Mouse (Mus musculus) liver, embryonic 12.5 days (tissue): Measurements from ENCODE around the gene Plxna2. TPM values are rescaled to one million over a fixed set of nuclear protein-coding genes. Genes with fewer than 3 reads are reported as not detected.

Experiments
- ATAC-seq: fragments of 200-750 bp; cut with Nextera tagmentation; 2 replicates; pipeline ENCODE4 v1.8.0; 2017; ENCODE audit warnings: moderate number of reproducible peaks, mild to moderate bottlenecking, moderate library complexity
- H3K27ac ChIP-seq: fragments of 300-500 bp; sonication (generic); 2 replicates; pipeline ENCODE4 v1.5.1; 2016; ENCODE audit warnings: mild to moderate bottlenecking
- H3K27me3 ChIP-seq: fragments of 300-500 bp; sonication (generic); replicated peaks from 2 replicates; pipeline ENCODE4 v1.6.1; 2016; ENCODE audit warnings: mild to moderate bottlenecking, moderate library complexity
- H3K36me3 ChIP-seq: fragments of 300-500 bp; sonication (generic); 2 replicates; pipeline ENCODE4 v1.6.1; 2016; ENCODE audit warnings: mild to moderate bottlenecking, moderate library complexity
- H3K4me1 ChIP-seq: fragments of 300-500 bp; sonication (generic); 2 replicates; pipeline ENCODE4 v1.6.1; 2016
- H3K4me2 ChIP-seq: fragments of 300-500 bp; sonication (generic); 2 replicates; pipeline ENCODE4 v1.6.1; 2016; ENCODE audit warnings: mild to moderate bottlenecking, moderate library complexity
- H3K4me3 ChIP-seq: fragments of 300-500 bp; sonication (generic); 2 replicates; pipeline ENCODE4 v1.5.1; 2016; ENCODE audit warnings: mild to moderate bottlenecking, moderate library complexity
- H3K9ac ChIP-seq: fragments of 300-500 bp; sonication (generic); 2 replicates; pipeline ENCODE4 v1.6.1; 2016; ENCODE audit warnings: mild to moderate bottlenecking, moderate library complexity
- H3K9me3 ChIP-seq: fragments of 300-500 bp; sonication (generic); replicated peaks from 2 replicates; pipeline ENCODE4 v1.6.1; 2016; ENCODE audit warnings: mild to moderate bottlenecking, moderate library complexity
- WGBS: fragments of 180-500 bp; shearing (Covaris S2); methylation state at CpG from one replicate; pipeline ENCODE4 v1.1.7; 2016; ENCODE audit not compliant: insufficient replicate concordance; 5-methylcytosine and 5-hydroxymethylcytosine counted together
- polyA plus RNA-seq: library from polyadenylated mRNA; unstranded; fragments of >200 nt; fragmentation: Nextera tagmentation; extraction: Ambion mirVana; gene quantifications from 2 replicates; pipeline ENCODE4 v1.2.1, GENCODE M21; 2016

The Plxna2 gene
- polyA plus RNA-seq, 1 experiment from 2014 or later = 2.1 TPM

DNA sequence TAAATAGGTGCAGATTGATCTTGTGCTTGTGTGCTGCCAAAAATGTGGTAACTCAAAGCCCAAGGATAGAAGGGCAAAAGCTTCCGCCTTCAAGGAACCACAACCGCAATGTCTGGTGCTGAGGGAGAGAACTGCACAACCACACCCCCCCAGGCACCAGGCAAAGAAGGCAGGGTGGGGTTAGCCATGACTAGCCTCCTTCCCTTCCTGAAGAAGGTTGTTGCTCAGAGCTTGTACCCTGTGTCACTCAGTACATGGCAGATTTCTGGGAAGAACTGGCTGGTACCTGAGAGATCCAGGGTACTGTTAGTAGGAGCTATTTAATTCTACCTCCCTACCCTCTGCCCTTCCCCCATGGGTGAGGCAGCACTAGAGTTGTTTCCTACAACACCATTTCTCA, 8.1 kb downstream of the Plxna2 start:
- H3K27ac ChIP-seq = no peak overlapping the region
- H3K4me1 ChIP-seq = peaks cover 53% of the 10 kb centered on the region
- no peak overlapping the region for H3K9ac ChIP-seq
- H3K9me3 ChIP-seq = no peaks in the 10 kb centered on the region
- H3K36me3 ChIP-seq = no peaks in the 10 kb centered on the region
- peaks cover 19% of the 10 kb centered on the region; the same call in 1 of the 2 replicates for H3K27me3 ChIP-seq
- no peak overlapping the region for H3K4me3 ChIP-seq
- 45% methylated on average over 2 of the region's 2 CpGs for WGBS
- no peak for ATAC-seq
- no peak overlapping the region for H3K4me2 ChIP-seq

DNA sequence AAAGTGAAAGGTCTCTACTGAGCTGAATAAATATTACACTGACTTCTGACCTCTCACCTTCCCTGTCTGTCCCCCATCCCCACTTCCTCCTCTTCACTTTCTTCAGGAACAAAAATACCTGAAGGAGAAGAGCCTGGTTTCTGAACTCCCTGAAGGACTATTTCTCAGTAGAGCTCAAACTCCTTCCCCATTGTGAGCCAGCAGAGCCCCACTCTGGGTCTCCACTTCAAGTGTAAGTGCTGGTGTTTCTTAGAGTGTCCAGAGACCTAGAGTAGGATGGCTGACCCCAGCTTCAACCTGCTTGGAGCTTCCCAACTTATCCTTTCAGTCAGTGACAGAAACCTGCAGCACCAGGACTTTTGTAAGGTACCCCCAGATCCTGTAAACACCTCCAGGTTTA, 9.3 kb downstream of the Plxna2 start:
- ATAC-seq = no peak
- Histone ChIP-seq H3K27me3 (peaks cover 8% of the 10 kb centered on the region; the same call in 1 of the 2 replicates), H3K9ac (no peak overlapping the region), H3K27ac (no peak overlapping the region), H3K4me2 (no peak overlapping the region), H3K9me3 (no peaks in the 10 kb centered on the region), H3K36me3 (no peaks in the 10 kb centered on the region), H3K4me3 (no peak overlapping the region), H3K4me1 (peaks cover 50% of the 10 kb centered on the region)

DNA sequence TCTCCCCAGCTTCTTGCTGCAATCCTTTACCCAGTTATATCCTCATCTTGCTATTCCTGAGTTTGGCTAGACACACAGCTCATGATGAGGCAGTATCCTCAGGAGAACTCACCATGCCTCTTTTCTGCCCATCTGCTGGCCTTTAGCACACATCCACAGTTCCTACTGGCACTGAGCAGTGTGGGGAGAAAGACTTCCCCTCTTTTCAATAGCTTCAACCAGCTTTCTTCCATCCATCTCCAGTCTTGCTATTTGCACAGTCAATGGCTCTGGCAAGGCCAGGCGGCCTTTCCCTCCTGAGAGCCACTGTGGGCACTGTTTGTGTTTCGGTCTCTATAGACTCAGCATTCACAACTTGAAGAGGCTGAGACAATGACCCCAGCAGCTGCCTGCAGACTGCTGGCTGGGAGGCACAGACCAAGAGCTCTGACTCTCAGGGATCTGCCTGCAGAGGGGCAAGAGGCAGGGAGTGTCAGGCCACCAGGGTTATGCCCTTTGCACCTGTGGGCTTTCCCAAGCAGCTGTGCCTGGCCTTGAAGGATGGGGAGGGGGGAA, 11.2 kb downstream of the Plxna2 start:
- WGBS = 65% methylated on average over 2 of the region's 2 CpGs
- no peak for ATAC-seq

DNA sequence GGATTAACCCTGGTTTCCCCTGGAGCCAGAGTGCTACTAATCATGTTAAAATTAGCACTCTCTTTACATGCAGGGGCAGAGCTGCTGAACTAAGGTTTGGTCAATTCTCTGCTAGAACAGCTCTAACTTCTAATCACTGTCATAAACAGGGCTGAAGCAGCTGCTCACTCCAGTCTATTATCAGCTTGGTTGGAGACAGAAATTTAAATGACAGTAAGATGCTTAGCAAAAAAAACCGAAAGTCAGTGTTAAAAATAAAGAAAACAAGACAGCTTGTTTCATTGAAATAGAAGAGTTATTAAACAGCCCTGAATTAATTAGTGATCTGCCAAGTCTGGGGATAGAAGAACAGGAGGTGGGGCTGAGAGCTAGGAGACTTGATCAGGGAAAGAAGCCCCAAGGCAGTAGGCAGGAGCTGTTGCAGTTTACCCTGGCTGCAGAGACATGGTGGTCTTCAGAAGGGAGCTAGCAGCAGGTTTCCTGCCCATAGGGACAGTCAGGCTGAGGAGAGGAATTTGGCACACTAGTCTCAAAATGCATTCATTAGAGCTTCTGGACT, 12.6 kb downstream of the Plxna2 start:
- H3K27me3 ChIP-seq = no peaks in the 10 kb centered on the region; the same call in 1 of the 2 replicates
- no peaks in the 10 kb centered on the region for H3K36me3 ChIP-seq
- H3K4me2 ChIP-seq = no peak overlapping the region
- H3K4me3 ChIP-seq = no peak overlapping the region
- no peaks in the 10 kb centered on the region for H3K9me3 ChIP-seq
- H3K9ac ChIP-seq = no peak overlapping the region
- WGBS = 48% methylated on average over 1 of the region's 1 CpGs
- ATAC-seq = no peak
- H3K4me1 ChIP-seq = peaks cover 35% of the 10 kb centered on the region
- no peak overlapping the region for H3K27ac ChIP-seq

More for the DNA sequence above, 11.2 kb downstream of the Plxna2 start:
- H3K9me3 ChIP-seq = no peaks in the 10 kb centered on the region
- H3K27ac ChIP-seq = no peak overlapping the region
- H3K36me3 ChIP-seq = no peaks in the 10 kb centered on the region
- no peak overlapping the region for H3K4me2 ChIP-seq
- H3K4me3 ChIP-seq = no peak overlapping the region
- no peak overlapping the region for H3K9ac ChIP-seq
- H3K4me1 ChIP-seq = peaks cover 36% of the 10 kb centered on the region
- no peaks in the 10 kb centered on the region; the same call in 1 of the 2 replicates for H3K27me3 ChIP-seq

DNA sequence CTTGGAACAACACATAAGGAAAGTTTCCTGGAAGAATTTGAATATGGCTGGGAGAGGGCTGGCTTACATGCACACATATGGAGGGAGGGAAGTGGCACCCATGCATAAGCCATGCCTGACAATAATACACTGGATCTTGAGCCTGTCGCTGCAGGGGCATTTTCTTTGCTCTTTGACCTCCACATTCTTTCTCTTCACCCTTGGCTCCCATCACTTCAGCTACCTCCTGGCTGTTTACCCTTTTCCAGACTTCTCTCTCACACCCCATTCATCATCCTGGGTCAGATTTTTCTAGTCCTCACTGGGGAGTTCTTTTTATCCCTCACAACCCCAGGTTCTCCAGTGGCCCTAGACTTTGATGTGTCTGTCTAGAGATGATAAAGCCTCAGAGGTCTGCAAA, 13.6 kb downstream of the Plxna2 start:
- no peak for ATAC-seq
- WGBS = 57% methylated on average over 1 of the region's 1 CpGs

DNA sequence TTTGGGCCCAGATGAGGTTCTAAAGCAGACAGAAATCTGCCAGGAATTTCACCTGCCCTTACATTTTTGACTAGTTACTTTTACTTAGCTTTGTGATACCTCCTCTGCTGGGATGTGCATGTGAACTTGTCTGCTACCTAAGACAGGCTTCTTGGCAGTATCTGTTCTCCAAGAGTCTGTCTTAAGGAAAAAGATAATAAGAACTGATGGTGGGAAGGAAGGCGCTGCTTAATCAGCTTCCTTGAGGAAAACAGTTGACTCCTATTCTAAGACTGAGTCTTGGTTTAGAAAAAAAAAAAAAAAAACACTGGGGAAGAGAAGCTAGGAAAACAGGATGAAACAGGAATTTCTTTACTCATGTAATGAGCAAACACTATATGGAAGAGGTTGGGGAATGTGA, 14.0 kb downstream of the Plxna2 start:
- H3K4me3 ChIP-seq = no peak overlapping the region
- 61% methylated on average over 1 of the region's 1 CpGs for WGBS
- no peaks in the 10 kb centered on the region; the same call in 1 of the 2 replicates for H3K27me3 ChIP-seq
- H3K4me1 ChIP-seq = peaks cover 26% of the 10 kb centered on the region
- H3K9ac ChIP-seq = no peak overlapping the region
- ATAC-seq = no peak
- no peak overlapping the region for H3K27ac ChIP-seq
- no peaks in the 10 kb centered on the region for H3K36me3 ChIP-seq
- H3K9me3 ChIP-seq = no peaks in the 10 kb centered on the region
- H3K4me2 ChIP-seq = no peak overlapping the region

More for the DNA sequence above, 13.6 kb downstream of the Plxna2 start:
- Histone ChIP-seq H3K36me3 (no peaks in the 10 kb centered on the region), H3K27ac (no peak overlapping the region), H3K27me3 (no peaks in the 10 kb centered on the region; the same call in 1 of the 2 replicates), H3K4me1 (peaks cover 29% of the 10 kb centered on the region), H3K9ac (no peak overlapping the region), H3K9me3 (no peaks in the 10 kb centered on the region), H3K4me3 (no peak overlapping the region), H3K4me2 (no peak overlapping the region)

DNA sequence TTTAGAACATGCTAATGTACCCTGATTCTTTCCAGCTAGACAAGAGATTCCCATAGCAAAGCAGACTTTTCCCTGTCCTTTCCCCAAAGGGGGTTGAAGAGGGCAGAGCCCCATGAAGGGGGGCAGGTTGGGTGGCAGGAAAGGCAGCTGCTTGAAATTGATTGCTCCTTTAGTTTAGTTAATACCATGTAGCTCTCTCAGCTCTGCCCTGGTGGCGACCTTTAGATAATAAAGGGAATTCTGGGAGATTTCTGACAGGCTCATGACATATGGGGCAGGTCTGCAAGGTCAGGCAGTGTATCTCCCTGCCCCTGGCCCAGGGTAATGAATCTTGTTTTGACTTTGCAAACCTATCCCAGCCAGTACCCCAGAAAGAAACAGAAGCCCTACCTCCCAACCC, 17.4 kb downstream of the Plxna2 start:
- peaks cover 22% of the 10 kb centered on the region for H3K4me1 ChIP-seq
- H3K27me3 ChIP-seq = no peaks in the 10 kb centered on the region
- no peak overlapping the region for H3K27ac ChIP-seq
- no peaks in the 10 kb centered on the region for H3K9me3 ChIP-seq
- no peak overlapping the region for H3K4me2 ChIP-seq
- WGBS = 33% methylated on average over 1 of the region's 1 CpGs
- H3K36me3 ChIP-seq = no peaks in the 10 kb centered on the region
- no peak overlapping the region for H3K9ac ChIP-seq
- ATAC-seq = no peak
- no peak overlapping the region for H3K4me3 ChIP-seq

DNA sequence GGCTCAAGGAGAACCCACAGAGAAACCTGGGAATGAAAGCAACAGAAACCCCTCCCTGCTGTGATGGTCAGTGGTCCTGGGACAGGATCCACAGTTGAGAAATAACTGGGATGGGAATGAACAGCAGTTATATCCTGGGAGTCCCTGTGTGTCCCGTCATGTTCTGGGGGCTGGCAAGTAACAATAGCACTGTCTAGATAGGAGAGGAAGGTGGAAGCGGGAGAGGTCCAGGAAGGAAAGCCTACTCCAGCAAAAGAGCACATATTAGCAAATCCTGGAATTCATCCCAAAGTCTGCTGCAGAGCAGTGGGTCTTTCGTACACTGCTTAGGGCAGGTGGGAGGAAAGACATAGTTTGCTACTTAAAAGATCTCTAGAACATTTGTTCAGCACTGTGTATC, 17.9 kb downstream of the Plxna2 start:
- H3K27me3 ChIP-seq = no peaks in the 10 kb centered on the region
- no peak for ATAC-seq
- H3K36me3 ChIP-seq = no peaks in the 10 kb centered on the region
- no peaks in the 10 kb centered on the region for H3K9me3 ChIP-seq
- peaks cover 19% of the 10 kb centered on the region for H3K4me1 ChIP-seq
- H3K27ac ChIP-seq = no peak overlapping the region
- H3K4me3 ChIP-seq = no peak overlapping the region
- no peak overlapping the region for H3K4me2 ChIP-seq
- WGBS = 68% methylated on average over 3 of the region's 3 CpGs
- no peak overlapping the region for H3K9ac ChIP-seq

DNA sequence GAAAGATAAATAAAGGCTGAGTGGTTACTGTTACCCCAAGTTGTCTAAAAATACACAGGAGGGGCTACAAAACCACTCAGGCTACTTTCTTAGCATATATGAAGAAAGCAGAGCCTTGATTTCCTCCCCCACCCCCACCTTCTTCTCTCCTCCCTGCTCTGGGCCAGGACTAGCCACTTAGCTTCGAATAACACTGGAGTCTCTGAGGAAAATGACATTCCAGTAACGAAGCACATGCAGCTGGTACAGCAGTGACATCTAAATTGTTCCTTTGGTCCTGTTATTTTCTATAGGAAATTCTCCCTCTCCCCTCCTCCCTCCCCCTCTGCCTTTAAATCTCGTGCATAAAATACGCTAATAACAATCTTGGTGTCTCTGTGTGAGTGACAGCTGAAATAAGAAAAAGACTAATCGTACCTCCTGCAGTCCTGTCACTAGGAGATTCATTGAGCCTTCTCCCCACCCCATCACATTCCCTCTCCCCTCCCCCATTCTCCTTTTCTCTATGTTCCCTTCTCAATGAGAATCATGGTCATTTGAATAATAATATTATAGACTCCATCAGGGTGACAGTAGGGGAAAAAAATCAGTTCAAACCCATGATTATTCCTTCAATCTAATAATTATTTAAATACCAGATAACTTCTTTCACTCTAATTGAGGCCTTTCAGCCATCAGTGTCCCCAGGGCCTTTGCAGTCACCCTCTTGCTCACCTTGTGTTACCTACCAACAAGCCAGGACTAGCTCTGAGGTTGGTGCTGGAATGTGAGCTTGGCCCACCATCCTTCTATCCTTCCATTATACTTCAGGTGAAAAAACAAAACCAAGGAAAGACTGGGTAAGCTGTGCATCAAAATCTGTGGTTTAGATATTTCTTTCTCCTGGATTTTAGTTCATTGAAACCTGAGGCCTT, 19.6 kb downstream of the Plxna2 start:
- Histone ChIP-seq H3K4me1 (peaks cover 17% of the 10 kb centered on the region), H3K4me3 (no peak overlapping the region), H3K9ac (no peak overlapping the region), H3K4me2 (no peak overlapping the region), H3K36me3 (no peaks in the 10 kb centered on the region), H3K27ac (no peak overlapping the region), H3K9me3 (no peaks in the 10 kb centered on the region), H3K27me3 (no peaks in the 10 kb centered on the region)
- 43% methylated on average over 5 of the region's 5 CpGs for WGBS
- ATAC-seq = no peak

DNA sequence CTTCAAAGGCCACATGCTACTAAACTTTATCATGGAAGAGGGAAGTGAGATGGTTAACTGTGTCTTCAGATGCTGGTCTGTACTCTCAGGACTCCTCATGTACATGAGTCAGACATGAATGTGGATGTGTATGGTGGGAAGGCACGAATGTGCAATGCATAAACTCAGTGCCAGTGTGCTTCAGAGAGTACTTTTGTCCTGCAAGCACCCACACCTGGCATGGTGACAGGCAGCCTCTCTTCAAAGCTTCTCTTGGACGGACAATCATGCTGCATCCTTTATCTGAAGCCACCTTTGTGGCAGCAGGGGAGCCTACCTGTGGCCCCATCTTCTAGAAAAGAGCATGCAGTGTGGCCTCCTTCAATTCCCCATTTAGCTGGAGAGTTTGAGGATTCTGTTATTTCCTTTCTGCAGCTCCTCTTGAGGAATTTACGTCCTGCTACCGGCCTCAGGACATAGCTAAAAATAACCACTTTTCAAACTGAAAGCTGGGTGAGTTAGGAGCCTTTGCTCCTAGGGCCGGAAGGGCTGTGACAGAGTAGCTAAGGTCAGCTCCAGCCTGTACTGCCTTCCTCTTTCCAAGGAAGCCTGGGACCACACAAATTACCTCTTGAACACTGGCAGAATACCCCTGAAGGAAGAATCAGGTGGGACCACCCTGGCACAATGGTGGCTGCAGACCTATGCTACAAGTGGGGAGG, 23.7 kb downstream of the Plxna2 start:
- H3K36me3 ChIP-seq = peaks cover 14% of the 10 kb centered on the region
- H3K4me1 ChIP-seq = 0 out of 2 replicates have a peak, but pooled peaks cover 7% of the 10 kb centered on the region
- no peaks in the 10 kb centered on the region for H3K9me3 ChIP-seq
- H3K27ac ChIP-seq = no peak overlapping the region
- no peak overlapping the region for H3K4me3 ChIP-seq
- ATAC-seq = no peak
- 40% methylated on average over 5 of the region's 5 CpGs for WGBS
- no peak overlapping the region for H3K4me2 ChIP-seq
- H3K27me3 ChIP-seq = no peaks in the 10 kb centered on the region
- H3K9ac ChIP-seq = no peak overlapping the region

DNA sequence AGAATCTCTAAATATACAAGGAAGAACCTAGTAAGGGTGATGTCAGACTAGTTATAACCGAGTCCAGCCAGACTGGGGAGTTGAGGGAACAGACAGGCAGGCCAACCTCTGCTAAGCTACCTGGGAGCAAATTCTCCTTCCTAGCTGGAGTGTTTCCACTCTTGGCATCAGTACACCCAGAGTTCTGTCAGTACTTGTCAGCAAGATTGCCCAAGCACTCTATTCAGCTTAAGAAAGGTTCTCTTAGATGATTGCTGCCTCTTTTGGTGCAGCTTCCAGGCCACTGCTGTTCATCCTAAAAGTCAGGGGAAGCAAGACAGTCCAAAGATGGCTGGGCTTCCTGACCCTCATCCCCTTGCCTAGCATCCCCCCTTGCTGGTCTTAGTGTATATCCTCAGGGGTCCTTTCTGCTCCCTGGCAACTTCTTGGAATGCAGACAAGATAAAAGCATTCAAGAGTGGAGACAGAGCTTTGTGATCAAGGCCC, 24.3 kb downstream of the Plxna2 start:
- H3K4me3 ChIP-seq = no peak overlapping the region
- H3K9me3 ChIP-seq = no peaks in the 10 kb centered on the region
- no peak overlapping the region for H3K27ac ChIP-seq
- H3K36me3 ChIP-seq = peaks cover 14% of the 10 kb centered on the region
- H3K4me1 ChIP-seq = 0 out of 2 replicates have a peak, but pooled peaks cover 7% of the 10 kb centered on the region
- no peak for ATAC-seq
- 33% methylated on average over 1 of the region's 1 CpGs for WGBS
- no peaks in the 10 kb centered on the region for H3K27me3 ChIP-seq
- no peak overlapping the region for H3K4me2 ChIP-seq
- no peak overlapping the region for H3K9ac ChIP-seq
